Mouse (Mus musculus) midbrain, embryonic 10.5 days (tissue): ENCODE measurements around the gene Tent5c. TPM values are rescaled to one million over a fixed set of nuclear protein-coding genes. Genes with fewer than 3 reads are reported as not detected.

Experiments
- DNase-seq: peaks from one replicate; pipeline ENCODE4 v3.0.0-alpha.2; 2017; ENCODE audit warnings: low spot score
- H3K27ac ChIP-seq: fragments of 300-500 bp; sonication (generic); replicated peaks from 2 replicates; pipeline ENCODE4 v1.5.1; 2016; ENCODE audit warnings: mild to moderate bottlenecking
- H3K27me3 ChIP-seq: fragments of 300-500 bp; sonication (generic); 2 replicates; pipeline ENCODE4 v1.6.1; 2016; ENCODE audit warnings: low read depth, mild to moderate bottlenecking; ENCODE audit not compliant: poor library complexity, severe bottlenecking
- H3K36me3 ChIP-seq: fragments of 300-500 bp; sonication (generic); 2 replicates; pipeline ENCODE4 v1.6.1; 2016; ENCODE audit warnings: mild to moderate bottlenecking, moderate library complexity
- H3K4me1 ChIP-seq: fragments of 300-500 bp; sonication (generic); 2 replicates; pipeline ENCODE4 v1.6.1; 2016
- H3K4me3 ChIP-seq: fragments of 300-500 bp; sonication (generic); 2 replicates; pipeline ENCODE4 v1.5.1; 2016; ENCODE audit warnings: mild to moderate bottlenecking, moderate library complexity
- H3K9me3 ChIP-seq: fragments of 300-500 bp; sonication (generic); replicated peaks from 2 replicates; pipeline ENCODE4 v1.6.1; 2016; ENCODE audit warnings: mild to moderate bottlenecking
- WGBS: fragments of 180-500 bp; shearing (Covaris S2); methylation state at CpG from one replicate; pipeline ENCODE4 v1.1.7; 2016; 5-methylcytosine and 5-hydroxymethylcytosine counted together
- polyA plus RNA-seq: library from polyadenylated mRNA; unstranded; fragments of >200 nt; fragmentation: Nextera tagmentation; extraction: Ambion mirVana; gene quantifications from 2 replicates; pipeline ENCODE4 v1.2.1, GENCODE M21; 2016

Gene Tent5c
- 1.6 and 1.8 TPM in 2 replicates for polyA plus RNA-seq

DNA sequence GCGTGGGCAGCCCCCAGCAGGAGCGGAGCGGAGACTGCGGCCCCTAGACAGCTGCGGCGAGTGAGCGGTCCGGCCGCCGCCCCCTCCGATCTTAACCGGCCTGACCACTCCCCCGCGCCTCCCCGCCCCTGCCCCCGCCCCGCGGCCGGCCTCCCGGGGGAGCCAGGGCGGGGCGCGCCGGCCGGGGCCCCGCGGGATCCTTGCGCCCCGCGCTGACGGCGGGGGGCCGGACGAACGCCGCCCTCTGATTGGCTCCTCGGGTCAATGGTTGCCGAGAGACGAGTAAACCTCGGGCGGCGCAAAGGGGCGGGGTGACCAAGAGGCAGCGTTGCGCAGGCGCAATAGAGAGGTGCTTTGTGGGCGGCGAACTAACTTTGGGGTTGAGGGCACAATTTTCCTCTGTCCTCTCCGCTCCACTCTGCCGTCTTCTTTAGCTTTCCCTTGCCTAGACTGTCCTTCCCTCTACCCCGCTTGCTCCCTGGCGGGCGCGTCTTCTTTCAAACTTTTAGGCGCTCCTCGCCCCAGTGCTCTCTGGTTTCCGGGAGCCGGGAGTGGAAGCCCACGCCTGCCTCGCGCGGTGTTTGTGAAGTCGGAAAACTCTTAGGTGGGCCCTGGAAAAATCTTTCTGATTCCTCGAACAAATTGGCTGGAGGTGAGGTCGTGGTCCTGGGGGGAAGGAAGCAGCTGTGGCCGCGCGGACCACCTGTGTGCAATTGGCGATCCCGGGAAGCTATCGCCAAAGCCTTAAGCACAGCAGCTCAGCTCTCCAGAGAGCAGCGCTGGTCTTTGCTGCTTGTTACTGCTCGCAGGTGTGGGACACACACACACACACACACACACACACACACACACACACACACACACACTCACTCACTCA lies at the start of gene Tent5c:
Gene Tent5c, minus strand, starts transcription at position 192 of the 877 bp plus-strand sequence.
- Histone ChIP-seq H3K4me1 (peaks cover 37% of the 10 kb centered on the region), H3K27me3 (peaks cover 60% of the 10 kb centered on the region), H3K36me3 (no peaks in the 10 kb centered on the region), H3K4me3 (peak within 1 kb of the TSS; percentile 81), H3K27ac (peak within 1 kb of the TSS; percentile 84), H3K9me3 (no peaks in the 10 kb centered on the region)
- under 1% methylated on average over 60 of the region's 73 CpGs for WGBS
- peak; percentile 96 for DNase-seq

DNA sequence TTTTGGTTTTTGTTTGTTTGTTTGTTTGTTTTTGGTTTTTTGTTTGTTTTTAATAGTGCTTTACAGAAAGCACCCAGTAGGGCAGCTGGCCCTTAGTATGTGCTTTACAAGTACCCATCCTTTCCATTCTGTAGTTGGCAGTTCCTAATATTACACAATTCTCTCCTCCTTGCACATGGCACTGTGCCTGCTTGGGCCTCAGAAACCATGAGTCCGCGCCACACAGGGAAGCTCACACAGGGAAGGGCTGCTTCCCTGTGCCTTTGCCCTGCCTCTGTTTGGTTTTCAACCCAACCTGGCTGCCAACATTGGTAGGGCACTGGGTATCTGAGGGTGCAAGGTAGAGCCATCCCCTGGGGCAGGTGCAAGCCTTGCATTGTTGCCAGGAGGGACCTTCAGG lies 47.6 kb upstream of the Tent5c start:
- Histone ChIP-seq H3K27me3 (no peaks in the 10 kb centered on the region), H3K9me3 (no peaks in the 10 kb centered on the region), H3K4me3 (no peak overlapping the region), H3K27ac (no peak overlapping the region), H3K4me1 (peaks cover 12% of the 10 kb centered on the region; the same call in 1 of the 2 replicates), H3K36me3 (no peaks in the 10 kb centered on the region)
- WGBS, result 98% methylated on average over 2 of the region's 2 CpGs
- no peak for DNase-seq

DNA sequence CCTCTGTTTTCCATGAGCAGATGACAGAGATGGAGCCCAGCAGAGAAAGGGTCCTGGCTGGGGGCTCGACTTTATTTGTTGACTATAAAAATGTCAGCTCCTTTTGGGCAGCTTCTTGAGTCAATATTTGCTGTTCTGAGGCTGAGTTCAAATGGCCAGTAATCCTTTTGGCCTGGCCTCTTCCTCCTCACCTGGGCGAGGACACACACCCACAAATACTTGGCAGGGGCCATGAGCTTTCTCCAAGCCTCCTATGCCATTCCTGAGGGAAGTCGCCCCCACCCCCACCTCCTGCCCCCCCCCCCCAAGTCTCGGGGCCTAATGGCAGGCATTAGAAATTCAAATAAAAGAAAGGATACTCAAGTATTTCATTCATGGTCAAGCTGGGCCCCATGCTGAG lies 46.8 kb upstream of the Tent5c start:
- peaks cover 12% of the 10 kb centered on the region; the same call in 1 of the 2 replicates for H3K4me1 ChIP-seq
- H3K4me3 ChIP-seq, result no peak overlapping the region
- no peak for DNase-seq
- H3K27me3 ChIP-seq, result no peaks in the 10 kb centered on the region
- no peaks in the 10 kb centered on the region for H3K9me3 ChIP-seq
- 76% methylated on average over 4 of the region's 4 CpGs for WGBS
- H3K36me3 ChIP-seq, result no peaks in the 10 kb centered on the region
- H3K27ac ChIP-seq, result no peak overlapping the region

DNA sequence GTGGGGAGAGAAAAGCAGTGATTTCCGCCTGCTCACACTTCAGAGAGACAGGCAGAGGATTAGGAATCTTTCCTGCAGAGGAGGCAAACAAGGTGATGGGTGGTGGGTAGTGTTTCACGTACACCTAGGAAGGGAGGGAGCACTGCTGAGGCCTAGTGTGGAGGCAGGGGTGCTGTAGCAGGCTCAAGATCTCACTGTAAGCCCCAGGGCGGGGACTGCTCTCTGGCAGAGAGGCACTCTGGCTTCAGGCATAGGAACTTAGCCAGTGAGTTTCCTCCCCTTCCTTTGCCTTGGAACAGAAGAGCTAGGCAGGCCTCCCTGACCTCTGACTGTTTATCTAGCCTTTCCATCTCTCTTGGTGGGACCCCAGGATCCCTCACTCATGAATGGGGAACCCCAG lies 46.2 kb upstream of the Tent5c start:
- Histone ChIP-seq H3K9me3 (no peaks in the 10 kb centered on the region), H3K27me3 (no peaks in the 10 kb centered on the region), H3K27ac (0 out of 2 replicates have a peak overlapping the region, but pooled peaks have one; percentile 39), H3K4me3 (no peak overlapping the region), H3K4me1 (peaks cover 12% of the 10 kb centered on the region; the same call in 1 of the 2 replicates), H3K36me3 (no peaks in the 10 kb centered on the region)
- WGBS, result 52% methylated on average over 3 of the region's 3 CpGs
- DNase-seq, result no peak

DNA sequence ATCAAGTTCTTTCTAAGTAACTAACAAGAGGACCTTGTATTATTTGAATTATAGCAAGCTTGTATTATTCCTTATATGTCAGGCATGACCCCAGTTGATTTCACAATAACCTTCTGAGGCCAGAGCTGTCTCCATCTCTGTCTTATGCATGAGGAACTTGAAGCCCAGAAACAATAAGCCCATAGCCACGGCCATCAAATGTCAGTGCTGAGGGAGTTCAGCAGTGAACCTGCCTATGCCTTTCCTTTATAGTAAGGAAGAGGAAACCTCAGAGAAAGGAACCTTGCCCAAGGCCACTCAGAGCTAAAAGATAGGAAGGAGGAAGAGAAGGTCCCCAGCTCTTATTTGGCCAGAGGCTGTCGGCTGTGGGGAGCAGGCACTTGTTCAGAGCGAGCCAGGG lies 45.3 kb upstream of the Tent5c start:
- Histone ChIP-seq H3K27me3 (no peaks in the 10 kb centered on the region), H3K36me3 (no peaks in the 10 kb centered on the region), H3K4me3 (no peak overlapping the region), H3K9me3 (no peaks in the 10 kb centered on the region), H3K4me1 (peaks cover 12% of the 10 kb centered on the region; the same call in 1 of the 2 replicates), H3K27ac (no peak overlapping the region)
- no peak for DNase-seq
- WGBS, result 78% methylated on average over 3 of the region's 3 CpGs

DNA sequence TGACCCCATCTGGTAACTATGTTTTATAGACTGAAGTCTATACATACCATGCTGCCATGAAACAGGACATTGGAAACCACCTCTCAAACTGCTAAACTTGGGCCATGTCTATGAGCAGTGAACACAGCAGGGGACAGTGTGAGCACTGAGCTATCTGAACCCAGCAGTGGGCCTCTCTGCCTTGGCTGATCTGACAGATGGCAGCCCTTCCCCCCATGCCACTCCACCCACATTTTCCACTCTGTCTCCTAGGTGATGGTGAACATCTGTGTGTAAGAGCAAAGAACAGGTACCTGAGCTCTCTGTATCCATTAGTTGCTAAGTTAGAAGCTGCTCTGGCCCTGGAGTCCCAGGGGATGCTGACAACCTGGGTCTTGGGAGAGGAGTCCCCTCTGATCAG lies 44.3 kb upstream of the Tent5c start:
- H3K4me1 ChIP-seq, result peaks cover 12% of the 10 kb centered on the region; the same call in 1 of the 2 replicates
- no peak overlapping the region for H3K4me3 ChIP-seq
- DNase-seq, result no peak
- H3K27ac ChIP-seq, result no peak overlapping the region
- H3K27me3 ChIP-seq, result no peaks in the 10 kb centered on the region
- H3K36me3 ChIP-seq, result no peaks in the 10 kb centered on the region
- no peaks in the 10 kb centered on the region for H3K9me3 ChIP-seq

DNA sequence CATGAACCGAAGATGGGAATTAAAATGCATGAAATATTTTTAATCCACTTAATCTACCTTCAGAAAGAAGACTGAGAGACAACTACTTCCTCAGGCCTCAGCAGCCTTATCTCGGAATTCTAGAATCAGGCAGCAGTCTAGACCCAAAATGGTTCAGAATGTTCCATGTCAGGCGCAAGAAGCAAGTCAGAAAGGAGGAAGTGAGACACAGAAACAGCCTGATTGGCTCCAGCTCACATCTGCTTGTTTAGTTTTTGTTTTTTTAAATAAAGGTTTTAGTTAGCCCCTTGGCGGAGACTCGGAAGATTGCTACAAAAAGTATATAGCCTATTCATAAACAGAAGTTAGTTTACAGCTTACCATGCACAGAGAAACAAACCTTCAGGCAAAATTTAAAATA lies 41.8 kb upstream of the Tent5c start:
- Histone ChIP-seq H3K27me3 (no peaks in the 10 kb centered on the region), H3K9me3 (no peaks in the 10 kb centered on the region), H3K27ac (no peak overlapping the region), H3K4me1 (peaks cover 14% of the 10 kb centered on the region; the same call in 1 of the 2 replicates), H3K36me3 (no peaks in the 10 kb centered on the region), H3K4me3 (no peak overlapping the region)
- DNase-seq, result no peak
- 93% methylated on average over 5 of the region's 5 CpGs for WGBS

DNA sequence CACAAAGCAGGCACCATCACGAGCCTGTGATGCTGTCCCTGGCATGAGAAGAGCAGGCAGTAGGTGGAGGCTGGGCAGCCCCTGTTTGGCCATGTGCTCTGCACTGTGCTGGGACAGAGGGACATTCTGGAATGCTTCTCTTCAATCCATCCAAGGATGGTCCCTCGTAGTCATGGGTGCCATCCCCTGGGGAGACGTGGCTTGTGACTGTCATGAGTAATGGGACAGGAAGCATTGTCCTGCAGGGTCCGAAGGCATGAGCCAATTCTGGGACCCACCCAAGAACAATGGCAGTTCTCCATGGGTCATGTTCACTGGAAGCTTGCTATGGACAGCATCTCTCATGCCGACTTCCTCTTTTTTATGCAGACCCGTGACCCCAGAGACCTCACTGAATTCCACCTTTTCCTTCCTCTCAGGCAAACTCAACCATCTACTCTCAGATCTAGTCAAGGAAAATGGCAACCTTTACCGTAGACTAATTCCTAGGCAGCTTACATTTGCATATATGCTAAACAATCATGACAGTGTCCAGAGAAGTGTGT lies 41.2 kb upstream of the Tent5c start:
- 90% methylated on average over 7 of the region's 7 CpGs for WGBS
- Histone ChIP-seq H3K27ac (no peak overlapping the region), H3K36me3 (no peaks in the 10 kb centered on the region), H3K9me3 (no peaks in the 10 kb centered on the region), H3K4me1 (peaks cover 14% of the 10 kb centered on the region; the same call in 1 of the 2 replicates), H3K4me3 (no peak overlapping the region), H3K27me3 (no peaks in the 10 kb centered on the region)
- DNase-seq, result no peak

DNA sequence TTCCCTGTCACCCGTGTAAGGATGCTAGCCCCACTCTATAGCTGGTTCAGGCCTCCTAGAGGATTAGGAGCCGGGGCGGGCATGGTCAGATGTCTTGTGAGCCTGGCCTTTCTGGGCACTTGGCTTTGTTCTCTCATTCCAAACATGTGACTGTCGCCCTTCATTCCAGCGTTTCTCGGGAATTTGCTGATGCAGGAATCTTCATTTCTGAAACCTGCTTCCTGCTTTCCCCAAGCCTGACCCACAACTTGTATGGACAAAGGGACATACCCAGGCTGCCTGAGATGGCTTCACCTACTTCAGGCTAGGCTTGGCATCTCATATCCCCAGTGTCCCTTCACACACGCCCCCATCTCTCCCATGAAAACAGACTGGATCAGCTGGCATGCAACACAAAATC lies 33.5 kb upstream of the Tent5c start:
- no peak for DNase-seq
- Histone ChIP-seq H3K9me3 (no peaks in the 10 kb centered on the region), H3K27me3 (no peaks in the 10 kb centered on the region), H3K4me1 (0 out of 2 replicates have a peak, but pooled peaks cover 3% of the 10 kb centered on the region), H3K4me3 (no peak overlapping the region), H3K36me3 (no peaks in the 10 kb centered on the region), H3K27ac (no peak overlapping the region)
- WGBS, result 77% methylated on average over 7 of the region's 7 CpGs

DNA sequence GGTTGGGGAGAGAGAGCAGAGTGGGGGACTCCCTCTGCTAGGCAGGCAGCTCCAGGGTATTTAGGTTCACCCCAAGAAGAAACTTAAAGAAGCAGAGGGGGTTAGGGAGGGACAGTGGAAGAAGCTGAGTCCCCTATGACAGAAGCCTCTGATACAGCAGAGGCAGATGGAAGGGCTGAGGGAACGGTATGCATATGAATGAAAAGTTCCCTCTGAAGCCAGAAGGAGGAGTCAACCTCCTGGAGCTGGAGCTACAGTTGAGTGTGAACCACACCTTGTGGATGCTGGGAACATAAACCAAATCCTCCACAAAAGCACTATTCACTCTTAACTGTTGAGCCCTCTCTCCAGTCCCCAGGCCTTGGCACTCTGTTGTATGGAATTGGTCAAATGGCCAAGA lies 32.5 kb upstream of the Tent5c start:
- Histone ChIP-seq H3K9me3 (no peaks in the 10 kb centered on the region), H3K27me3 (no peaks in the 10 kb centered on the region), H3K36me3 (no peaks in the 10 kb centered on the region), H3K27ac (no peak overlapping the region), H3K4me3 (no peak overlapping the region), H3K4me1 (0 out of 2 replicates have a peak, but pooled peaks cover 3% of the 10 kb centered on the region)
- WGBS, result 50% methylated on average over 1 of the region's 1 CpGs
- no peak for DNase-seq

DNA sequence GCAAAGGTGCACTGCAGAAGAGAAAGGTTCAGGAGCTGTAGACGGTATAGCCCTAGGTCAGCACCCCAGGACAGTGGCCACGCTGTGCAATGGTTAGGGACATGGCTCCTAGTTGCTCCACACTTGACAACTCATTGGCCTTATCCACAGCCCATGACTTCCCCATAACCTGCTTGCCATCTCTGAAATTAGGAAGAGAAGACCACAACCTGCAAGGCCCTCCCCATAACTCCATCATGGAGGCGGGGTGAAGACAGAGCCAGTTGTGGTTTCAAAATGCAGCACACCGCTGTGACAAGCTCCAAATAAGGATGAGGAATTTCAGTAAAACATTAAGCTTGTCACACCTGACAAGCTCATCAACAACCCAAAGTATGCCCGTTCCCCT lies 26.6 kb upstream of the Tent5c start:
- Histone ChIP-seq H3K4me1 (no peaks in the 10 kb centered on the region), H3K4me3 (no peak overlapping the region), H3K27ac (no peak overlapping the region), H3K9me3 (no peaks in the 10 kb centered on the region), H3K36me3 (no peaks in the 10 kb centered on the region), H3K27me3 (no peaks in the 10 kb centered on the region)
- DNase-seq, result no peak
- WGBS, result 88% methylated on average over 5 of the region's 5 CpGs

DNA sequence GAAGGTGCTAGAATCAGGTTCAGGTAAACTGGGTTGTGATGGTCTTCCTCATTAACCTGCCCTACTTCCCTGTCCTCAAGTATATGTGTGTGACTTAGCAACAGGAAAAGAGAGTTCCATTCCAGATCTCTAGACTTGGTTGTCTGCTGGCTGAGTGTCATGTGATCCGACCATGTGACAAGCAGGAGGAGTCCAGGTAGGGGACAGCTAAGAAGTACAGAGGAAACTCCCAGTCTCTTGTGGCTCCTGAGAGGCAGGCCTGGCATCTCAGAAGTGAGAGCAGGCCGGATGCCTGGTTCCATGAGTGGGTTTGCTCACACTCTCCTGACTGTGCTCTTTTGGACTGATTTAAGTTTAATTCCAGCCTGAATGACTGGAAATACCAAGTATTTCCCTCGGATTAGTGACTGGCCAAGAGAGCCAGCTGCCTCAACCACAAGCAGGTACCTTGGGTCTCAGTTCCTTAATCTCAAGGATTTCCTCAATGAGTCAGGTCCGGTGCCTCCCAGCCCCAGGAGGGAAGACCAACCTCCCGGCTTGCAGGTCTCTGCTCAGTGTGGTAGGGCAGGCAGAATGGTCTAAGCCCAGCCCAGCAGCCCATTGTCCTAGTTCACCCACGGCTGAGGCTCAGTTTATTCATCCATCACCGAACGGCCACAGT lies 26.1 kb upstream of the Tent5c start:
- 72% methylated on average over 8 of the region's 8 CpGs for WGBS
- H3K27me3 ChIP-seq, result no peaks in the 10 kb centered on the region
- no peak overlapping the region for H3K4me3 ChIP-seq
- no peaks in the 10 kb centered on the region for H3K36me3 ChIP-seq
- DNase-seq, result no peak
- H3K4me1 ChIP-seq, result no peaks in the 10 kb centered on the region
- H3K9me3 ChIP-seq, result no peaks in the 10 kb centered on the region
- no peak overlapping the region for H3K27ac ChIP-seq

DNA sequence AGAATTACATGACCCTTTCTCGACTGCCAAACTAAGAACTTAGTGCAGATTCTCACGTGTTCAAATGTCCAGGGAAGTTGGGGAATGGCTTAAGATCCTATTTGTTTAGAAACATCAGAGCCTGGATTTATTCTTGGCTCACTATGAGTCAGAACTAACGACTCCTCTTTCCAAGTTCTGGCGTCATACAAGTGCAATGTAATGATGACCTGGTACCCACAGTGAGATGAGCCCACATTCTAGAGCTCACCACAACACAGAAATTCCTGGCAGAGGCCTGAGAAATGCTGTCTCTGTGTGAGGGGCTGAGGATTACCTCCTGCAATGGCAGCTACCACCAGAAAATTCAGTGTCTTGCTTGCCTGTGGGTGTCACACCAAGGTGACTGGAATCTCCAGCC lies 18.1 kb upstream of the Tent5c start:
- H3K4me3 ChIP-seq, result no peak overlapping the region
- no peak for DNase-seq
- H3K27me3 ChIP-seq, result no peaks in the 10 kb centered on the region
- H3K4me1 ChIP-seq, result no peaks in the 10 kb centered on the region
- 88% methylated on average over 4 of the region's 4 CpGs for WGBS
- H3K36me3 ChIP-seq, result no peaks in the 10 kb centered on the region
- H3K9me3 ChIP-seq, result no peaks in the 10 kb centered on the region
- H3K27ac ChIP-seq, result no peak overlapping the region
